Mouse (Mus musculus): ENCODE measurements around the gene 1110004F10Rik. TPM values are rescaled to one million over a fixed set of nuclear protein-coding genes. Genes with fewer than 3 reads are reported as not detected.

1110004F10Rik gene
- total and polyA plus RNA-seq, 3 experiments, result 120 to 262 (median 196) TPM

DNA sequence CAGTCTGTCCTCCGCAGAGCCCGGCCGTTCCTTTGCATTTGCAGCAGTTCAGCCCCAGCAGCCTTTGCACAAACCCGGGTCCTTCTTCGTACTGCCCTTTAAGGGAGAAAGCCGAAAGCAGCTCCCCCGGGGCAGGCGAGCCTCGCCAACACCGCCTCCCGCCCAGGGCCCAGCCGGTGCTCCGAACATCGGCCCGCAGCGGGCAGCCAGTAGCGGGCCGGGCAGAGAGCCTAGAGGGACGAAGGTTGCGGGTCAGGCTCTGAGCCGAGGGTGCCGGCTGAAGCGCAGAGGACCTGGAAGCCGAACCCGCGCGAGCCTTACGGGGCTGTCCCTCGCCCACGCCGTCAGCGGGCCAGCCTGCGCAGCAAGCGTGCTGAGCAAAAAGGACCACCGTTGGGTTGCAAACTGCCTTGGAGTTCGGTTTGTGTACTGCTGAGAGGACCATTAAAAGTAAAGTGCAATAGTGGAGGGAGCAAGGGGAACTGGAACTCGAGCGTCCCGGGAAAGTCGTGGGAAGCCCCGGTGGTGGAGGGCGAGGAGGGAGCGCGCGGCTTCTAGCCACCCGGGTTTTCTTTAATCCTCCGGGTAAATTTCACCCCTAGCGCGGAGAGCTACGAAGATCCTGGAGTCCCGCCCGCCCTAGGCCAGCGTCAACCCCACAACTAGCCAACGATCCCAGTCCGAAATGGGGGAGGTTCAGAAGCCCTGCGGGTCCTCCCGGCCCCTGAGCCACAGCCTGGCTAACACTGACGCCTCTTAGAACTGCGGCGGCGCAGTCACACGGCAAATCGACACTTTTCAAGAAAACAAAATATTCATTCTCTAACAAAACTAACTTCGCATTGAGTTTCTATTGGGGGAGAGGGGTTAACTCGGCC, 7.2 kb upstream of the 1110004F10Rik start (continued):
- TF ChIP-seq EP300 (IDR thresholded peaks at IDR 0.05; ENCODE audit: low read length), result no peak
- TF ChIP-seq ZNF384 (IDR thresholded peaks at IDR 0.05; ENCODE audit: low read depth, low read length), result no peak

DNA sequence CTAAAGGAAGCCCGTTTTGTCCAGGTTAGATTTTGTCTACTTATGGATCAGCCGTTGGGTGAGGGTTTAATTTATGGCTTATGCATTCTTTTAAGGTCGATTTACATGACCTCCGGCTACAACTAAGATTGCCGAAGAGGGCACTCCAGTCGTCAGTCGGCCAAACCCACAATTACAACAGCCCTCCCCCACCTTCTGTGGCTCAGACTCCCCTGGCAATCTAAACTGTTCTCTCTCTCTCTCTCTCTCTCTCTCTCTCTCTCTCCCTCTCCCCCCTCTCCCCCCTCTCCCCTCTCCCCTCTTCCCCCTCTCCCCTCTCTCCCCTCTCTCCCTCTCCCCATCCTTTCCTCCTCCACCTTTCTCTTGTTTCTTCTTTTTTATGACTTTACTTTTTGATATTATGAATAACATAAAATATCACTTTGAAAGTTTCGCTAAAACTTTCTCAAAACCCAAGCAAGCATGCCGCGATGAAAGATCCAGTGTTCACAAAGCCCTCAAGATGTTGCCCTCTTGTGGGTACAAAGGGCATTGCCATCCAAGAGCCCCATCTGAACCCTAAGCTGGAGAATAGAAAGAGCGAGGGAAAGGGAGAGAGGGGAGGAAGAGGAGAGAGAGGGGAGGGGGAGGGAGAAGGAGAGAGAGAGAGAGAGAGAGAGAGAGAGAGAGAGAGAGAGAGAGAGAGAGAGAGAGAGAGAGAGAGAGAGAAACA, 6.4 kb upstream of the 1110004F10Rik start:
- Histone ChIP-seq H3K27ac (ENCODE audit: insufficient read depth, low read depth) (no peak overlapping the region), H3K27me3 (replicated peaks) (peaks cover 48% of the 10 kb centered on the region), H3K9me3 (replicated peaks; ENCODE audit: low read length) (no peaks in the 10 kb centered on the region), H3K4me2 (ENCODE audit: insufficient read depth, low read depth, poor library complexity, severe bottlenecking) (peak overlapping the region; percentile 48), H3K4me1 (ENCODE audit: control insufficient read depth in 1 of 2, insufficient read depth in 2 of 2) (peaks cover 0 to 14% of the 10 kb centered on the region in 2 experiments; a peak in 2 of 4 replicates), H3K9ac (ENCODE audit: insufficient read depth, low read depth) (peak overlapping the region; percentile 33; the same call in 1 of the 2 replicates), H3K36me3 (replicated peaks in 1 of 2; ENCODE audit: control insufficient read depth in 1 of 2, insufficient read depth in 1 of 2, low read length in 1 of 2) (no peaks in the 10 kb centered on the region), H3K4me3 (replicated peaks in 1 of 3; ENCODE audit: low read depth in 2 of 3, low read length in 2 of 3, poor library complexity in 1 of 3) (peak overlapping the region; percentile 39 to 56 (median 52)), H3K79me2 (replicated peaks; ENCODE audit: control insufficient read depth, extremely low read depth, insufficient read depth, poor library complexity, severe bottlenecking) (no peaks in the 10 kb centered on the region)
- dilution Hi-C loops (cut with MboI; ENCODE audit: extremely low pct_ligation_motif_present, extremely low pct_unique_long_range_greater_than_20kb, low sequenced_read_pairs) (no loop called here), in situ Hi-C loops (cut with MboI; ENCODE audit: low pct_ligation_motif_present, low pct_unique_long_range_greater_than_20kb, low sequenced_read_pairs) (loop anchor here (25.0 kb wide), 2 partner anchors 820 to 1120 kb away; no protein-coding TSS in a partner anchor)
- TF ChIP-seq SMC3 (IDR thresholded peaks at IDR 0.05; ENCODE audit: low read depth, low read length) (peak; percentile 72), CTCF (conservative IDR thresholded peaks at IDR 0.05 in 1 of 2, IDR thresholded peaks at IDR 0.05 in 1 of 2; ENCODE audit: low read depth in 2 of 2, low read length in 2 of 2) (peak in 1 of 2 experiments; percentile 73; a peak in 3 of 4 replicates), MYC (IDR thresholded peaks at IDR 0.05; ENCODE audit: low read depth, low read length) (no peak), CHD2 (IDR thresholded peaks at IDR 0.05; ENCODE audit: low read length) (no peak), BHLHE40 (IDR thresholded peaks at IDR 0.05; ENCODE audit: low read depth, low read length) (no peak), ZKSCAN1 (IDR thresholded peaks at IDR 0.05; ENCODE audit: borderline replicate concordance, low read depth, low read length) (no peak), RAD21 (IDR thresholded peaks at IDR 0.05; ENCODE audit: low read depth, low read length) (peak; percentile 61), MAZ (IDR thresholded peaks at IDR 0.05; ENCODE audit: low read depth, low read length) (0 out of 2 replicates have a peak, but pooled peaks have one; percentile 50), UBTF (IDR thresholded peaks at IDR 0.05; ENCODE audit: low read depth, low read length) (no peak), IRF4 (IDR thresholded peaks at IDR 0.05; ENCODE audit: low read depth, low read length) (no peak), JUND (conservative IDR thresholded peaks at IDR 0.05; ENCODE audit: low read depth, low read length) (no peak), RCOR1 (conservative IDR thresholded peaks at IDR 0.05; ENCODE audit: low read depth, low read length) (no peak), USF1 (IDR thresholded peaks at IDR 0.05; ENCODE audit: low read depth, low read length) (no peak), EP300 (IDR thresholded peaks at IDR 0.05; ENCODE audit: low read length) (no peak), POLR2A (IDR thresholded peaks at IDR 0.05; ENCODE audit: low read depth, low read length) (no peak), USF2 (conservative IDR thresholded peaks at IDR 0.05; ENCODE audit: low read depth, low read length) (no peak)
- DNase-seq (ENCODE audit: extremely low read depth), result peak; percentile 74
